Mouse (Mus musculus): ENCODE results near the gene Mdfic.

GRCm38 (mm10) chr6:15764039-15764438 is 43.6 kb downstream of the Mdfic start:
- TF ChIP-seq EP300 (IDR thresholded peaks at IDR 0.05; ENCODE audit: low read depth) (no peak), CTCF (IDR thresholded peaks at IDR 0.05; ENCODE audit: low read depth) (no peak)
